Mouse (Mus musculus) liver, postnatal 0 days (tissue): ENCODE measurements around the gene Ppp1r3e.

Experiments
- CTCF ChIP-seq: sonication (generic); IDR thresholded peaks from 2 replicates; pipeline ENCODE4 v1.5.1; 2016; ENCODE audit warnings: antibody characterized with exemption, low read depth
- EP300 ChIP-seq: IDR thresholded peaks from 2 replicates; pipeline ENCODE4 v1.6.1; 2016; ENCODE audit warnings: antibody characterized with exemption, low read depth, mild to moderate bottlenecking

- TF ChIP-seq CTCF: peak; percentile 85
- no peak for TF ChIP-seq EP300
These were observed 23.0 kb upstream of the Ppp1r3e start for GRCm38 (mm10) chr14:54900383-54900782.
